Mouse (Mus musculus) megakaryocyte, embryonic 14.5 days (primary cell): ENCODE results near the gene Nudc.

Experiments
- FLI1 ChIP-seq: IDR thresholded peaks from 2 replicates; pipeline ENCODE4 v1.6.1; 2012; ENCODE audit warnings: low read length, inconsistent platforms, mixed read lengths
- GATA1 ChIP-seq: IDR thresholded peaks from 3 replicates; pipeline ENCODE4 v1.6.1; 2012; ENCODE audit warnings: mixed read lengths, low read length, inconsistent platforms, borderline replicate concordance

- TF ChIP-seq GATA1 (no peak), FLI1 (no peak)
Measured at GRCm38 (mm10) chr4:133592570-133592969, 46.8 kb upstream of the Nudc start.
